Mouse (Mus musculus): ENCODE results near the gene Eprs. TPM values are rescaled to one million over a fixed set of nuclear protein-coding genes. Genes with fewer than 3 reads are reported as not detected.

Eprs gene
- total and polyA plus RNA-seq, 2 experiments, result 11.2 to 100 TPM

DNA sequence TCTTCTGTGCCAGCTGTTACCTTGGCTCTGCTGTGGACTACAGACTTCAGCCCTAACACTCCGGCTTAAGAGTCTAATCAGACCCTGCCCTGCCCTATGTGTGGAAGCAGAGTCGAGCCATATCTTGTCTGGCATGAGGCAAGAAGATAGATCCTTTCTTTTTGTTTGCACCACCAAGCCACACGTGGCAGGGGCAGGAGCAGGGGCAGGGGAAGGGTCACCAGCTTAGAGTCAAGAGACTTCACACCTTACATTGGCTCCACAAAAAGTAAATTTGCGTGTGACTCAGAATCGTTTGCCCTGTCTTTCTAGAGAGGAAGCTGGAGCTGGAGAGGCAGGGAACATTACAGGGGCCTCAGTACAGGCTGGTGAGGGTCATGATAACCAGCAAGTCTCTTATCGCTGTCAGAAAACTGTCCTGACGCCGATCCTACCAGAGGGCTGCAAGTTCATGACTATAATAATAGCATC is 106.7 kb downstream of the Eprs start:
- Histone ChIP-seq H3K27me3 (ENCODE audit: control insufficient read depth, insufficient read depth, low read length) (no peaks in the 10 kb centered on the region), H3K9ac (ENCODE audit: low read depth, low read length) (no peak overlapping the region), H3K27ac (replicated peaks; ENCODE audit: insufficient read depth, low read depth, low read length) (no peak overlapping the region), H3K4me3 (ENCODE audit: insufficient read depth, low read depth, low read length) (no peak overlapping the region), H3K79me2 (ENCODE audit: control insufficient read depth, insufficient read depth, low read length) (no peaks in the 10 kb centered on the region), H3K4me1 (ENCODE audit: control insufficient read depth, insufficient read depth, low read length) (no peaks in the 10 kb centered on the region), H3K36me3 (ENCODE audit: control insufficient read depth, insufficient read depth, low read length) (peaks cover 8% of the 10 kb centered on the region; the same call in 1 of the 2 replicates)
- TF ChIP-seq CTCF (IDR thresholded peaks at IDR 0.05; ENCODE audit: low read depth, low read length), result no peak
- TF ChIP-seq POLR2A (IDR thresholded peaks at IDR 0.05; ENCODE audit: extremely low read depth, insufficient read depth, low read length), result no peak
- peak; percentile 71 for DNase-seq (ENCODE audit: extremely low read depth, low read depth, low spot score)
- WGBS, result 43% methylated on average over 8 of the region's 8 CpGs

DNA sequence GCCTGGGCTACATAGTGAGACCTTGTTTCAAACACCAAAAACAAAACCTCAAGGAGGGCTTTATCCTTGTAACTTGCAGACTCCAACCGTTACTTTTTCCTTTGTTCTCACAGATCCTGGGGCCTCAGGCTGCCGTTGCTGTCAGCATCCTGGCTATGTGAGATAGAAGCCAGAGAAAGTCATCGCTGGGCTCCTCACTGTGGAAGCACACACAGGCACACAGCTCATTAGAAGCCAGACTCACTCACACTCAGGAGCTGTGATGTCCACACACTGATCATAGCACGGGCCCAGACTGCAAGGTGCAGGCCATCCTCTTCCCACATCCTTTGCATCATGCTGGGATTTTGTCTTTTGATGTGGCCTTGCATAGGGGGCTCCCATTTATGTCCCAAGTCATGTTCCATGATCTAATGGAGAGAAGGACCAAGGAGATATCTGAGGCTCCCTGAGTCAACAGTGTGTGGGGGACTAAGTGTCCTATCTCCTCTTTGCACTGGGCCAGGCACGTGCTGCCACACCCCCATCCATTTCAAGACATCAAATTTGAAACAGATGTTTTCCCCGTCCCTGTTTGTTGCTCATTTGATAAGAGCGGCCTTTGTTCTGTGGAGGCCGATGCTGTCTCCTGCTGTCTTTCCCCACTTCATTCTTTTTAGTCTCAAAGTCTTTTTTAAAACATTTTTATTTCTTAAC is 109.3 kb downstream of the Eprs start:
- TF ChIP-seq CTCF (IDR thresholded peaks at IDR 0.05; ENCODE audit: low read depth, low read length) (no peak), POLR2A (IDR thresholded peaks at IDR 0.05; ENCODE audit: extremely low read depth, insufficient read depth, low read length) (no peak)
- Histone ChIP-seq H3K27ac (replicated peaks; ENCODE audit: insufficient read depth, low read depth, low read length) (no peak overlapping the region), H3K36me3 (ENCODE audit: control insufficient read depth, insufficient read depth, low read length) (no peaks in the 10 kb centered on the region), H3K9ac (ENCODE audit: low read depth, low read length) (no peak overlapping the region), H3K27me3 (ENCODE audit: control insufficient read depth, insufficient read depth, low read length) (no peaks in the 10 kb centered on the region), H3K4me1 (ENCODE audit: control insufficient read depth, insufficient read depth, low read length) (no peaks in the 10 kb centered on the region), H3K79me2 (ENCODE audit: control insufficient read depth, insufficient read depth, low read length) (no peaks in the 10 kb centered on the region), H3K4me3 (ENCODE audit: insufficient read depth, low read depth, low read length) (no peak overlapping the region)
- DNase-seq (ENCODE audit: extremely low read depth, low read depth, low spot score), result no peak
- 76% methylated on average over 8 of the region's 8 CpGs for WGBS

DNA sequence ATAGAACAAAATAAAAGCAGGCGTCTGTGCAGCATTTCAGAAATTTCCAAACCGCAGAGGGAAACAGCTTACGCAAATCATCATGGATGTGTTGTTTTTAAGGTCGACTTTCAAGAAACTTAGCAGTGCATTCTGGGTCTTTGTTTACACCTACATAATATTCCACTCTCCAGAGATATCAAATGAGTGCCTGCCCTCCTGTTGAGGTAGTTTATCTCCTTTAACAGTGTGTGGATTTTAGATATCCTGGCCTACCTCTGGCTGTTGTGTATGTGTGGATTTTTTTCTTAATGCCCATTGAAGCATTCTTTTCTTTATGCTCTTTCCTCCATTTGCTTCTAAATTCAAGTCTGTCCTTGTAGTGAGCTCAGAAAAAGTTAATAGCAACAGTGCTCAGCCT is 109.9 kb downstream of the Eprs start:
- Histone ChIP-seq H3K27ac (replicated peaks; ENCODE audit: insufficient read depth, low read depth, low read length) (no peak overlapping the region), H3K9ac (ENCODE audit: low read depth, low read length) (no peak overlapping the region), H3K27me3 (ENCODE audit: control insufficient read depth, insufficient read depth, low read length) (no peaks in the 10 kb centered on the region), H3K4me1 (ENCODE audit: control insufficient read depth, insufficient read depth, low read length) (no peaks in the 10 kb centered on the region), H3K36me3 (ENCODE audit: control insufficient read depth, insufficient read depth, low read length) (no peaks in the 10 kb centered on the region), H3K4me3 (ENCODE audit: insufficient read depth, low read depth, low read length) (no peak overlapping the region), H3K79me2 (ENCODE audit: control insufficient read depth, insufficient read depth, low read length) (no peaks in the 10 kb centered on the region)
- DNase-seq (ENCODE audit: extremely low read depth, low read depth, low spot score), result no peak
- WGBS, result 90% methylated on average over 4 of the region's 4 CpGs
- TF ChIP-seq CTCF (IDR thresholded peaks at IDR 0.05; ENCODE audit: low read depth, low read length) (no peak), POLR2A (IDR thresholded peaks at IDR 0.05; ENCODE audit: extremely low read depth, insufficient read depth, low read length) (no peak)

- Histone ChIP-seq H3K4me3 (ENCODE audit: insufficient read depth, low read depth, low read length) (no peak overlapping the region), H3K27me3 (ENCODE audit: control insufficient read depth, insufficient read depth, low read length) (no peaks in the 10 kb centered on the region), H3K9ac (ENCODE audit: low read depth, low read length) (no peak overlapping the region), H3K4me1 (ENCODE audit: control insufficient read depth, insufficient read depth, low read length) (no peaks in the 10 kb centered on the region; the same call in 1 of the 2 replicates), H3K36me3 (ENCODE audit: control insufficient read depth, insufficient read depth, low read length) (no peaks in the 10 kb centered on the region), H3K27ac (replicated peaks; ENCODE audit: insufficient read depth, low read depth, low read length) (no peak overlapping the region), H3K79me2 (ENCODE audit: control insufficient read depth, insufficient read depth, low read length) (no peaks in the 10 kb centered on the region)
- WGBS, result 93% methylated on average over 1 of the region's 1 CpGs
- no peak for TF ChIP-seq POLR2A (IDR thresholded peaks at IDR 0.05; ENCODE audit: extremely low read depth, insufficient read depth, low read length)
- TF ChIP-seq CTCF (IDR thresholded peaks at IDR 0.05; ENCODE audit: low read depth, low read length), result no peak
- DNase-seq (ENCODE audit: extremely low read depth, low read depth, low spot score), result no peak
Observed at GRCm38 (mm10) chr1:185473437-185473836, 110.6 kb downstream of the Eprs start.

Other genes starting within 250 kb of the Eprs start
- gene Rab3gap2, start 158.9 kb upstream of the Eprs start, total RNA-seq (2014; rRNA removed), result 12.4 and 14.0 TPM in 2 replicates
- gene Rab3gap2, start 158.9 kb upstream of the Eprs start, polyA plus RNA-seq (2012; rRNA removed), result 6.8 and 9.3 TPM in 2 replicates
- gene Iars2, start 33.6 kb upstream of the Eprs start, total RNA-seq (2014; rRNA removed), result 25.8 and 33.2 TPM in 2 replicates
- gene Iars2, start 33.6 kb upstream of the Eprs start, polyA plus RNA-seq (2012; rRNA removed), result 20.1 and 20.8 TPM in 2 replicates
- 80.5 and 81.5 TPM in 2 replicates for gene Bpnt1, start 30.9 kb upstream of the Eprs start, total RNA-seq (2014; rRNA removed)
- 86.5 and 99.0 TPM in 2 replicates for gene Bpnt1, start 30.9 kb upstream of the Eprs start, polyA plus RNA-seq (2012; rRNA removed)
- 7.6 and 9.2 TPM in 2 replicates for gene Slc30a10, start 91.8 kb downstream of the Eprs start, total RNA-seq (2014; rRNA removed)
- 23.5 and 26.6 TPM in 2 replicates for gene Slc30a10, start 91.8 kb downstream of the Eprs start, polyA plus RNA-seq (2012; rRNA removed)

Data from liver, adult 2 months (tissue).